ENCODE assay signal across 24 mouse cellular contexts in the genomic region with DNA sequence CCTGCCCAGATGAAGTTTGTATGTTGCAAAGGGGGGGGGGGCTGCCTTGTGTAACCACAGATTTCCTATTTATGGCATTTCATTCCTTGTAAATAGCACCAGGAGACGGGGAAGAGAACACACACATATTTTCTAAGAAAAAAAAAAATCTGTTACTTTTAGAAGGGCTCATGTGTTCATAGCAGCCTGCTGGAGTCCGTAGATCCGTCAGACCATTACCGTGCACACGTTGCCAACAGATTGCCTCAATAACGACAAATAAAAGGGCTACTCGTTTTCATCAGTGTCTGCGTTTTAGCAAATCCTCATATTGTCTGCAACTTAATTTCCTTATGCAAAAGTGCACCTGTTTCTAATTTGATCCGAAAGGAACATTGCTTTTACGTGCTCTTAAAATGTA. TPM values are rescaled to one million over a fixed set of nuclear protein-coding genes. Genes with fewer than 3 reads are reported as not detected.
A peak's percentile ranks its signal among the peaks of the same experiment; 100 is the strongest.
DNase-seq lines count a peak whose midpoint lies in the region; ATAC-seq and TF ChIP-seq lines count a peak whose summit lies in the region.
"Had no signal": no experiment of that assay in that cellular context is flagged by ENCODE, and none has a peak within 500 bp of the region (broad histone marks: within the 10 kb centered on the region; RNA-seq: fewer than 3 reads in every experiment).

No protein-coding gene starts in this region.

- no peaks in the 10 kb centered on the region for H3K36me3 ChIP-seq in lung, postnatal 0 days (ENCODE audit: insufficient read depth, low read length)
- no peaks in the 10 kb centered on the region for H3K36me3 ChIP-seq in embryonic facial prominence, embryonic 15.5 days
- H3K36me3 ChIP-seq in heart, embryonic 10.5 days = no peaks in the 10 kb centered on the region
- H3K36me3 ChIP-seq: limb, embryonic 15.5 days; liver, embryonic 15.5 days had no signal

- H3K4me2 ChIP-seq in lung, postnatal 0 days (replicated peaks; ENCODE audit: low read depth, low read length) = no peak overlapping the region
- no peak overlapping the region for H3K4me2 ChIP-seq in embryonic facial prominence, embryonic 15.5 days (replicated peaks)
- H3K4me2 ChIP-seq: limb, embryonic 15.5 days; liver, embryonic 15.5 days; midbrain, embryonic 13.5 days had no signal

- H3K4me1 ChIP-seq in lung, postnatal 0 days (ENCODE audit: insufficient read depth, low read depth, low read length) = peaks cover 10% of the 10 kb centered on the region; the same call in 1 of the 2 replicates
- peaks cover 25% of the 10 kb centered on the region for H3K4me1 ChIP-seq in embryonic facial prominence, embryonic 15.5 days
- H3K4me1 ChIP-seq in heart, embryonic 10.5 days = peaks cover 73% of the 10 kb centered on the region
- H3K4me1 ChIP-seq: liver, embryonic 15.5 days had no signal

- no peaks in the 10 kb centered on the region for H3K9me3 ChIP-seq in lung, postnatal 0 days (ENCODE audit: low read length)
- no peaks in the 10 kb centered on the region for H3K9me3 ChIP-seq in embryonic facial prominence, embryonic 15.5 days (replicated peaks)
- H3K9me3 ChIP-seq in heart, embryonic 10.5 days = no peaks in the 10 kb centered on the region
- H3K9me3 ChIP-seq: limb, embryonic 15.5 days; liver, embryonic 15.5 days; midbrain, embryonic 13.5 days had no signal

- H3K4me3 ChIP-seq in lung, postnatal 0 days (ENCODE audit: low read depth, low read length) = no peak overlapping the region
- no peak overlapping the region for H3K4me3 ChIP-seq in embryonic facial prominence, embryonic 15.5 days (replicated peaks)
- H3K4me3 ChIP-seq in heart, embryonic 10.5 days = no peak overlapping the region
- H3K4me3 ChIP-seq: layer of hippocampus, adult 2 months; limb, embryonic 15.5 days; liver, embryonic 15.5 days; midbrain, embryonic 13.5 days had no signal

- no peak for TF ChIP-seq EP300 in lung, postnatal 0 days (IDR thresholded peaks at IDR 0.05)

- no peaks in the 10 kb centered on the region for H3K27me3 ChIP-seq in lung, postnatal 0 days (replicated peaks; ENCODE audit: insufficient read depth, low read length)
- H3K27me3 ChIP-seq in embryonic facial prominence, embryonic 15.5 days = no peaks in the 10 kb centered on the region
- H3K27me3 ChIP-seq in heart, embryonic 10.5 days (ENCODE audit: insufficient read depth, poor library complexity, severe bottlenecking) = no peaks in the 10 kb centered on the region
- H3K27me3 ChIP-seq: limb, embryonic 15.5 days; liver, embryonic 15.5 days; midbrain, embryonic 13.5 days had no signal

- peak overlapping the region; percentile 74 for H3K27ac ChIP-seq in lung, postnatal 0 days (ENCODE audit: low read length)
- H3K27ac ChIP-seq in embryonic facial prominence, embryonic 15.5 days (replicated peaks) = 0 out of 2 replicates have a peak overlapping the region, but pooled peaks have one; percentile 36
- no peak overlapping the region for H3K27ac ChIP-seq in heart, embryonic 10.5 days
- H3K27ac ChIP-seq: kidney, postnatal 0 days; layer of hippocampus, adult 2 months; limb, embryonic 15.5 days; liver, embryonic 15.5 days; midbrain, embryonic 13.5 days had no signal

- DNase-seq in lung, postnatal 0 days (ENCODE audit: low spot score) = peak; percentile 83
- no peak for DNase-seq in lung, postnatal 36 days
- peak; percentile 16 for DNase-seq in forelimb bud, embryonic 11.5 days (ENCODE audit: low read depth, low spot score)
- DNase-seq in heart, embryonic 10.5 days (ENCODE audit: low spot score) = no peak
- DNase-seq in kidney, adult 11 months = no peak
- no peak for DNase-seq in Muller cell, postnatal 12 days (ENCODE audit: inconsistent ontology term)
- DNase-seq: adrenal gland, adult 2 months; cerebellum, adult 8-10 months; gastrocnemius, postnatal 14 days; heart, adult 18-20 months; heart, postnatal 36 days; kidney, adult 18-20 months; right cerebral cortex, postnatal 14 days; spleen, adult 18-20 months; thymus, postnatal 36 days had no signal

- WGBS in lung, postnatal 0 days = 67% methylated on average over 10 of the region's 10 CpGs
- WGBS in embryonic facial prominence, embryonic 15.5 days = 32% methylated on average over 10 of the region's 10 CpGs
- 87% methylated on average over 10 of the region's 10 CpGs for WGBS in heart, embryonic 10.5 days

- ATAC-seq in lung, postnatal 0 days = peak; percentile 39
- ATAC-seq in embryonic facial prominence, embryonic 15.5 days (ENCODE audit: insufficient number of reproducible peaks, low FRiP score, low TSS enrichment, low read depth) = no peak

- no peak for TF ChIP-seq CTCF in lung, postnatal 0 days (IDR thresholded peaks at IDR 0.05)

- H3K9ac ChIP-seq in lung, postnatal 0 days (replicated peaks; ENCODE audit: low read depth) = no peak overlapping the region
- no peak overlapping the region for H3K9ac ChIP-seq in embryonic facial prominence, embryonic 15.5 days
- H3K9ac ChIP-seq: limb, embryonic 15.5 days; liver, embryonic 15.5 days; midbrain, embryonic 13.5 days had no signal

RNA-seq across cellular contexts. Expression of gene Rho, which starts 5.1 kb away (rescaled TPM):
- polyA plus RNA-seq in lung, postnatal 0 days (2015; fragmentation: Nextera tagmentation; extraction: Ambion mirVana) = 0.04 TPM in 1 of 2 replicates, not detected in the other
- 0.12 and 0.53 TPM in 2 replicates for polyA plus RNA-seq in embryonic facial prominence, embryonic 15.5 days (2015; fragmentation: Nextera tagmentation; extraction: Ambion mirVana)
- 0.28 TPM in 1 of 2 replicates, not detected in the other for polyA plus RNA-seq in heart, embryonic 10.5 days (2016; fragmentation: Nextera tagmentation; extraction: Ambion mirVana)
- polyA plus RNA-seq: heart, embryonic 14.5 days; kidney, postnatal 0 days; liver, embryonic 15.5 days had no signal

RNA-seq across cellular contexts. Expression of gene H1foo, which starts 18.3 kb away (rescaled TPM):
- polyA plus RNA-seq in lung, postnatal 0 days (2015; fragmentation: Nextera tagmentation; extraction: Ambion mirVana) = not detected in 2 replicates
- not detected in 2 replicates for polyA plus RNA-seq in embryonic facial prominence, embryonic 15.5 days (2015; fragmentation: Nextera tagmentation; extraction: Ambion mirVana)
- polyA plus RNA-seq in heart, embryonic 10.5 days (2016; fragmentation: Nextera tagmentation; extraction: Ambion mirVana) = not detected in 2 replicates
- polyA plus RNA-seq: adrenal gland, adult 2 months; heart, embryonic 14.5 days; kidney, postnatal 0 days; limb, embryonic 15.5 days; liver, embryonic 15.5 days; lung, embryonic 16.5 days; midbrain, embryonic 13.5 days; stomach, embryonic 14.5 days had no signal

Comparison
In these comparisons a context has a peak if more than half of its experiments do, and no peak if none do; other contexts are left out.
1. DNase-seq: peak in lung, postnatal 0 days (single experiment) and forelimb bud, embryonic 11.5 days (single experiment); none in lung, postnatal 36 days (single experiment), heart, embryonic 10.5 days (single experiment), kidney, adult 11 months (single experiment) and Muller cell, postnatal 12 days (single experiment).